Mouse (Mus musculus): ENCODE data around the gene Vmn1r200. TPM values are rescaled to one million over a fixed set of nuclear protein-coding genes. Genes with fewer than 3 reads are reported as not detected.
"Not testable (repeated sequence)": the region's sequence is repeated elsewhere in the genome, so short reads cannot be mapped to it uniquely, and the experiment has no call there.

The Vmn1r200 gene
- polyA plus RNA-seq (2014; fragmentation: Nextera tagmentation; extraction: Ambion mirVana), result not detected in 2 replicates

GRCm38 (mm10) chr13:22390073-22390472 lies at the start of gene Vmn1r200:
Gene Vmn1r200 (plus strand): TSS chr13:22390373.
- no peaks in the 10 kb centered on the region for H3K9me3 ChIP-seq (ENCODE audit: control insufficient read depth, low read length)
- no peak within 1 kb of the TSS for H3K4me2 ChIP-seq (replicated peaks; ENCODE audit: low read depth, low read length)
- no peak within 1 kb of the TSS for H3K4me3 ChIP-seq (ENCODE audit: low read depth, low read length)
- no peaks in the 10 kb centered on the region for H3K36me3 ChIP-seq (ENCODE audit: control insufficient read depth, insufficient read depth, low read length)
- 30% methylated on average over 3 of the region's 3 CpGs for WGBS
- no peak for ATAC-seq (ENCODE audit: low FRiP score)
- no peak within 1 kb of the TSS for H3K9ac ChIP-seq (ENCODE audit: low read depth, low read length)
- H3K27ac ChIP-seq (ENCODE audit: low read depth, low read length), result no peak within 1 kb of the TSS
- H3K27me3 ChIP-seq (ENCODE audit: control insufficient read depth, insufficient read depth, low read length), result no peaks in the 10 kb centered on the region
- no peak for DNase-seq (ENCODE audit: low spot score)
- H3K4me1 ChIP-seq (replicated peaks; ENCODE audit: control insufficient read depth, insufficient read depth, low read length), result no peaks in the 10 kb centered on the region

- Histone ChIP-seq H3K4me2 (replicated peaks; ENCODE audit: low read depth, low read length) (no peak within 1 kb of the TSS), H3K27ac (ENCODE audit: low read depth, low read length) (no peak within 1 kb of the TSS), H3K9ac (ENCODE audit: low read depth, low read length) (no peak within 1 kb of the TSS), H3K36me3 (ENCODE audit: control insufficient read depth, insufficient read depth, low read length) (no peaks in the 10 kb centered on the region), H3K4me3 (ENCODE audit: low read depth, low read length) (no peak within 1 kb of the TSS), H3K9me3 (ENCODE audit: control insufficient read depth, low read length) (no peaks in the 10 kb centered on the region), H3K4me1 (replicated peaks; ENCODE audit: control insufficient read depth, insufficient read depth, low read length) (no peaks in the 10 kb centered on the region), H3K27me3 (ENCODE audit: control insufficient read depth, insufficient read depth, low read length) (no peaks in the 10 kb centered on the region)
- WGBS, result 68% methylated on average over 1 of the region's 1 CpGs
- ATAC-seq (ENCODE audit: low FRiP score), result no peak
- no peak for DNase-seq (ENCODE audit: low spot score)
These were observed 40.1 kb upstream of the Vmn1r200 start, which contains the start of gene Vmn1r198 for GRCm38 (mm10) chr13:22350064-22350463. Gene Vmn1r198 (plus strand): TSS chr13:22350364.

GRCm38 (mm10) chr13:22350813-22351212 lies 39.4 kb upstream of the Vmn1r200 start:
- H3K9ac ChIP-seq (ENCODE audit: low read depth, low read length), result no peak overlapping the region
- WGBS, result 85% methylated on average over 1 of the region's 1 CpGs
- no peak overlapping the region for H3K4me2 ChIP-seq (replicated peaks; ENCODE audit: low read depth, low read length)
- ATAC-seq (ENCODE audit: low FRiP score) (no peak), DNase-seq (ENCODE audit: low spot score) (no peak)
- H3K27me3 ChIP-seq (ENCODE audit: control insufficient read depth, insufficient read depth, low read length), result no peaks in the 10 kb centered on the region
- no peaks in the 10 kb centered on the region for H3K36me3 ChIP-seq (ENCODE audit: control insufficient read depth, insufficient read depth, low read length)
- no peak overlapping the region for H3K27ac ChIP-seq (ENCODE audit: low read depth, low read length)
- H3K4me3 ChIP-seq (ENCODE audit: low read depth, low read length), result no peak overlapping the region
- no peaks in the 10 kb centered on the region for H3K9me3 ChIP-seq (ENCODE audit: control insufficient read depth, low read length)
- no peaks in the 10 kb centered on the region for H3K4me1 ChIP-seq (replicated peaks; ENCODE audit: control insufficient read depth, insufficient read depth, low read length)

GRCm38 (mm10) chr13:22379518-22379917 lies 10.7 kb upstream of the Vmn1r200 start, which contains the start of gene Vmn1r199:
Gene Vmn1r199 (plus strand): TSS chr13:22379818.
- ATAC-seq (ENCODE audit: low FRiP score) (no peak), DNase-seq (ENCODE audit: low spot score) (no peak)
- Histone ChIP-seq H3K4me1 (replicated peaks; ENCODE audit: control insufficient read depth, insufficient read depth, low read length) (no peaks in the 10 kb centered on the region), H3K4me3 (ENCODE audit: low read depth, low read length) (no peak within 1 kb of the TSS), H3K9me3 (ENCODE audit: control insufficient read depth, low read length) (no peaks in the 10 kb centered on the region), H3K36me3 (ENCODE audit: control insufficient read depth, insufficient read depth, low read length) (no peaks in the 10 kb centered on the region), H3K9ac (ENCODE audit: low read depth, low read length) (no peak within 1 kb of the TSS), H3K4me2 (replicated peaks; ENCODE audit: low read depth, low read length) (no peak within 1 kb of the TSS), H3K27ac (ENCODE audit: low read depth, low read length) (no peak within 1 kb of the TSS), H3K27me3 (ENCODE audit: control insufficient read depth, insufficient read depth, low read length) (no peaks in the 10 kb centered on the region)
- WGBS, result 82% methylated on average over 2 of the region's 2 CpGs

- H3K9me3 ChIP-seq (ENCODE audit: control insufficient read depth, low read length); ATAC-seq (ENCODE audit: low FRiP score); DNase-seq (ENCODE audit: low spot score); H3K36me3 ChIP-seq (ENCODE audit: control insufficient read depth, insufficient read depth, low read length); H3K4me3 ChIP-seq (ENCODE audit: low read depth, low read length); H3K4me1 ChIP-seq (replicated peaks; ENCODE audit: control insufficient read depth, insufficient read depth, low read length); H3K27me3 ChIP-seq (ENCODE audit: control insufficient read depth, insufficient read depth, low read length); H3K27ac ChIP-seq (ENCODE audit: low read depth, low read length); H3K9ac ChIP-seq (ENCODE audit: low read depth, low read length); H3K4me2 ChIP-seq (replicated peaks; ENCODE audit: low read depth, low read length): not testable (repeated sequence)
- WGBS, result 85% methylated on average over 3 of the region's 3 CpGs
These were observed 9.0 kb upstream of the Vmn1r200 start for GRCm38 (mm10) chr13:22381128-22381527.

GRCm38 (mm10) chr13:22383401-22383800 lies 6.8 kb upstream of the Vmn1r200 start:
- ATAC-seq (ENCODE audit: low FRiP score) (no peak), DNase-seq (ENCODE audit: low spot score) (no peak)
- H3K4me2 ChIP-seq (replicated peaks; ENCODE audit: low read depth, low read length), result no peak overlapping the region
- H3K9ac ChIP-seq (ENCODE audit: low read depth, low read length), result no peak overlapping the region
- H3K4me3 ChIP-seq (ENCODE audit: low read depth, low read length), result no peak overlapping the region
- no peak overlapping the region for H3K27ac ChIP-seq (ENCODE audit: low read depth, low read length)
- no peaks in the 10 kb centered on the region for H3K27me3 ChIP-seq (ENCODE audit: control insufficient read depth, insufficient read depth, low read length)
- 86% methylated on average over 3 of the region's 3 CpGs for WGBS
- no peaks in the 10 kb centered on the region for H3K36me3 ChIP-seq (ENCODE audit: control insufficient read depth, insufficient read depth, low read length)
- H3K9me3 ChIP-seq (ENCODE audit: control insufficient read depth, low read length), result no peaks in the 10 kb centered on the region
- no peaks in the 10 kb centered on the region for H3K4me1 ChIP-seq (replicated peaks; ENCODE audit: control insufficient read depth, insufficient read depth, low read length)

- Histone ChIP-seq H3K36me3 (ENCODE audit: control insufficient read depth, insufficient read depth, low read length) (no peaks in the 10 kb centered on the region), H3K27me3 (ENCODE audit: control insufficient read depth, insufficient read depth, low read length) (no peaks in the 10 kb centered on the region), H3K9ac (ENCODE audit: low read depth, low read length) (no peak overlapping the region), H3K4me3 (ENCODE audit: low read depth, low read length) (no peak overlapping the region), H3K9me3 (ENCODE audit: control insufficient read depth, low read length) (no peaks in the 10 kb centered on the region), H3K27ac (ENCODE audit: low read depth, low read length) (no peak overlapping the region), H3K4me1 (replicated peaks; ENCODE audit: control insufficient read depth, insufficient read depth, low read length) (no peaks in the 10 kb centered on the region), H3K4me2 (replicated peaks; ENCODE audit: low read depth, low read length) (no peak overlapping the region)
- DNase-seq (ENCODE audit: low spot score) (no peak), ATAC-seq (ENCODE audit: low FRiP score) (no peak)
- 88% methylated on average over 1 of the region's 1 CpGs for WGBS
These were observed 3.1 kb upstream of the Vmn1r200 start for GRCm38 (mm10) chr13:22387050-22387449.

GRCm38 (mm10) chr13:22402978-22403377 lies 12.8 kb downstream of the Vmn1r200 start:
- Histone ChIP-seq H3K36me3 (ENCODE audit: control insufficient read depth, insufficient read depth, low read length) (no peaks in the 10 kb centered on the region), H3K4me2 (replicated peaks; ENCODE audit: low read depth, low read length) (no peak overlapping the region), H3K4me3 (ENCODE audit: low read depth, low read length) (no peak overlapping the region), H3K9ac (ENCODE audit: low read depth, low read length) (no peak overlapping the region), H3K27ac (ENCODE audit: low read depth, low read length) (no peak overlapping the region), H3K4me1 (replicated peaks; ENCODE audit: control insufficient read depth, insufficient read depth, low read length) (no peaks in the 10 kb centered on the region), H3K27me3 (ENCODE audit: control insufficient read depth, insufficient read depth, low read length) (no peaks in the 10 kb centered on the region), H3K9me3 (ENCODE audit: control insufficient read depth, low read length) (no peaks in the 10 kb centered on the region)
- 90% methylated on average over 1 of the region's 1 CpGs for WGBS
- no peak for ATAC-seq (ENCODE audit: low FRiP score)
- DNase-seq (ENCODE audit: low spot score), result no peak
